Mouse (Mus musculus) gastrocnemius, postnatal 36 days (tissue): Measurements from ENCODE around the gene Nrap. TPM values are rescaled to one million over a fixed set of nuclear protein-coding genes. Genes with fewer than 3 reads are reported as not detected.

ENCODE experiments used
- DNase-seq, 2 experiments: peaks; one replicate each; pipeline ENCODE4 v3.0.0; 2022
- intact Hi-C: fragments of 180-260 bp; cut with DNase I; formaldehyde crosslinking; loops from one replicate; pipeline ENCODE4 v1.15.1; 2025
- total RNA-seq, 2 experiments: library from RNA; stranded (reverse); gene quantifications; 2 replicates each; pipeline ENCODE4 v1.2.3; 2021

Nrap gene
- total RNA-seq, 2 experiments from 2014 or later: 598 to 893 TPM

- intact Hi-C loops: no loop called here
- DNase-seq: no peak
Measured at GRCm38 (mm10) chr19:56397663-56398527, 8.1 kb upstream of the Nrap start.

- intact Hi-C loops: no loop called here
- DNase-seq: peak; percentile 59 to 60
Measured at GRCm38 (mm10) chr19:56396669-56397621, 7.1 kb upstream of the Nrap start, which contains the start of gene Casp7. Gene Casp7 (plus strand): TSS chr19:56397129.

- DNase-seq: no peak
- intact Hi-C loops: no loop called here
Measured at GRCm38 (mm10) chr19:56396227-56396626, 6.4 kb upstream of the Nrap start.

- intact Hi-C loops: no loop called here
- no peak for DNase-seq
Measured at GRCm38 (mm10) chr19:56395183-56395935, 5.5 kb upstream of the Nrap start.

GRCm38 (mm10) chr19:56393311-56393866 lies 3.6 kb upstream of the Nrap start:
- intact Hi-C loops: no loop called here
- no peak for DNase-seq

GRCm38 (mm10) chr19:56391307-56392046 lies 1.6 kb upstream of the Nrap start:
- no peak for DNase-seq
- intact Hi-C loops: no loop called here

GRCm38 (mm10) chr19:56389176-56389575 lies 661 bp downstream of the Nrap start:
- intact Hi-C loops: no loop called here
- peak in 1 of 2 experiments; percentile 46 for DNase-seq

GRCm38 (mm10) chr19:56387726-56388302 lies 2.0 kb downstream of the Nrap start:
- intact Hi-C loops: no loop called here
- DNase-seq: no peak

- intact Hi-C loops: no loop called here
- DNase-seq: no peak
Measured at GRCm38 (mm10) chr19:56386095-56386494, 3.7 kb downstream of the Nrap start.

GRCm38 (mm10) chr19:56385546-56385945 lies 4.3 kb downstream of the Nrap start:
- no peak for DNase-seq
- intact Hi-C loops: no loop called here

GRCm38 (mm10) chr19:56381407-56381806 lies 8.4 kb downstream of the Nrap start:
- intact Hi-C loops: no loop called here

GRCm38 (mm10) chr19:56380341-56380740 lies 9.5 kb downstream of the Nrap start:
- intact Hi-C loops: no loop called here
- DNase-seq: no peak

More at GRCm38 (mm10) chr19:56381407-56381806, 8.4 kb downstream of the Nrap start:
- DNase-seq: no peak

GRCm38 (mm10) chr19:56378554-56379172 lies 11.2 kb downstream of the Nrap start:
- intact Hi-C loops: no loop called here
- no peak for DNase-seq

- no peak for DNase-seq
- intact Hi-C loops: no loop called here
Measured at GRCm38 (mm10) chr19:56378007-56378406, 11.8 kb downstream of the Nrap start.

GRCm38 (mm10) chr19:56374011-56374410 lies 15.8 kb downstream of the Nrap start:
- intact Hi-C loops: no loop called here
- DNase-seq: no peak

- DNase-seq: no peak
- intact Hi-C loops: no loop called here
Measured at GRCm38 (mm10) chr19:56373246-56373645, 16.6 kb downstream of the Nrap start.

GRCm38 (mm10) chr19:56372226-56372625 lies 17.6 kb downstream of the Nrap start:
- intact Hi-C loops: no loop called here
- DNase-seq: no peak

- DNase-seq: no peak
- intact Hi-C loops: no loop called here
Measured at GRCm38 (mm10) chr19:56370389-56371150, 19.3 kb downstream of the Nrap start.
